Mouse (Mus musculus): ENCODE measurements around the gene Rnf123. TPM values are rescaled to one million over a fixed set of nuclear protein-coding genes. Genes with fewer than 3 reads are reported as not detected.

Rnf123 gene
- polyA plus RNA-seq, 1 experiment from 2014 or later, result 32.6 TPM

DNA sequence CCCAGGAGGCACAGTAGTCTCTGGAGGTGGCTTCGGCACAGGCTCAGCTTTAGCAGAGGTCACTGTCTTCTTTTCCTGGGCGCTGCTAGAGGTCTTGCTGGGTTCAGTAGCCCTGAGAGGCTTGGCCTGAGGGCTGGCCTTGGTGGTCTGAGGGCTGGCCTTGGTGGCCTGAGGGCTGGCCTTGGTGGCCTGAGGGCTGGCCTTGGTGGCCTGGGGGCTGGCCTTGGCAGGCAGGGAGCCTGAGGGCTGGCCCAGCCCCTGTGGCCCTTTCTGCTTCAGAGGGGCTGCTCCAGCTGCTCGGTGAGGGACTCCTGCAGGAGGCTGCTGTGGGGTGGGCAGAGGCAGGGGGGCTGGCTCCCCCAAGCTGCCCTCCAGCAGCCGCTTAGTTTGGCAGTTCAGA is 34.0 kb upstream of the Rnf123 start:
- no peaks in the 10 kb centered on the region for H3K27me3 ChIP-seq
- no peak overlapping the region for H3K4me3 ChIP-seq
- peaks cover 52% of the 10 kb centered on the region for H3K36me3 ChIP-seq (ENCODE audit: poor library complexity, severe bottlenecking)
- H3K9me3 ChIP-seq (replicated peaks), result no peaks in the 10 kb centered on the region
- 57% methylated on average over 4 of the region's 4 CpGs for WGBS
- no peak overlapping the region; the same call in 1 of the 2 replicates for H3K9ac ChIP-seq
- no peak overlapping the region for H3K27ac ChIP-seq
- no peak overlapping the region for H3K4me2 ChIP-seq
- H3K4me1 ChIP-seq, result no peaks in the 10 kb centered on the region
- ATAC-seq, result no peak

DNA sequence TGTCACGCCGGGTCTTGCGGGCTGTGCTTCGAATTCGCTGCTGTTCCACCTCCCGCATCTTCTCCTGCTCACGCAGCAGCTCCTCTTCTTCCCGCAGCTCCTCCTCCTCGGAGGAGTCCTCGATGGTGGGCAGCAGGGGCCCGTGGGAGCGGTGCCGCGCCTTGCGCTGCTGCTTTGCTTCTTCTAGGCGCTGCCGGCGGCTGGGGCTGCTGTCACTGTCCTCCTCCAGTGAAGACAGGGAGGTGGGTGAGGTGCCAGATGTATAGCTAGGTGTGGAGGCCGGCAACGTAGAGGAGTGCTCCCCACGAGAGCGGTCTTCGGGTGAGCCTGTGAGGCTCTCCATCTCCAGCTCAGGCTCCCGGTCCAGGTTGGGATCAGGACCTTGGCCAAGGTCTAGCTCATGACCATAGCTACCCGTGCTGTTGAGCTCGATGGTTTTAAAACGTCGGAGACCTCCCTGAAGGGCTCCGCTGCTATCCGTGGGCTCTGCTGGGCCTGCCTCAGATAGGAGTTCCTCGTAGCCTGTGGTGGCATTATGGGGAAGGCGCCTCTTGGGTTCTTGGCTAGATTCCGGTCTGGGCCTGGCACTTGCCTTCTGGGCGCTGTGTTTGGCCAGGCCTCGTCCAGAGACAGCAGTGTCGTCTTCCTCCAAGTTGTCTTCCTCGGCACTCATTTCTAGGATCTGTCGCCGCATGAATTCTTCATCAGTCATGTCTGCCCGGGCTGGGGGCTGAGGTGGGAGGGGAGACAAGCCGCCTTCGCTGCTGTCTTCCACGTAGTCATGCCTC is 32.3 kb upstream of the Rnf123 start:
- Histone ChIP-seq H3K9ac (no peak overlapping the region), H3K4me1 (peaks cover 12% of the 10 kb centered on the region), H3K27me3 (no peaks in the 10 kb centered on the region), H3K36me3 (ENCODE audit: poor library complexity, severe bottlenecking) (peaks cover 65% of the 10 kb centered on the region), H3K9me3 (replicated peaks) (no peaks in the 10 kb centered on the region), H3K4me3 (no peak overlapping the region), H3K27ac (no peak overlapping the region), H3K4me2 (no peak overlapping the region)
- no peak for ATAC-seq
- 77% methylated on average over 43 of the region's 43 CpGs for WGBS

DNA sequence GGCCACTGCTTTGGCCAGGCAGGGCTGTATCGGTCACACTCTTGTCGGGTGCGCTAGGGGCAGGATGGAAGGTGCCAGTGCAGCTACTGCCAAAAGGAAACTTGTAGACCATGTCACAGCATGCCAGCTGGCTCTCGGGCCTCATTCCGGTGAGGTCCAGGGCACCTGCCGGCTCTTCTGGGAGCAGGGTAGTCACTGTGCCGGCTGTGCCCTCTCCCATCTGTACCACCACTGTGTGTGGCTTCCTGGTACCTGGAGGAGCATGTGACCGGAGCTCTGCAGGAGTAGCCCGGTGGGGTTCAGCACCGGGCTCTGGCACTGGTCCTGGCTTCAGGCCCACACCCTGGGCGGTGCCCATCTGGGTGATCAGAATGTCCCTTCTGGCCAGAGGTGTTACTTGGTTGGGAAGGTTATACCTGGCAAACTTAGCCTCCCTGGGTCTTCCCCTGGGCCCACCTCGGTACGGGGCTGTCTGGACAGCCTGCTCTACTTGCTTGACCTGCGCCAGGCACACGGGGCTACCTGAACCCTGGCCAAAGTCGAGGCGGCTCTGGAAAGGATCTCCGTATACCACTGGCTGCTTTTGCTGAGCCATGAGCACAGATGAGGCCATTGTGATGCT is 29.7 kb upstream of the Rnf123 start:
- H3K9me3 ChIP-seq (replicated peaks), result no peaks in the 10 kb centered on the region
- no peaks in the 10 kb centered on the region for H3K27me3 ChIP-seq
- H3K4me1 ChIP-seq, result peaks cover 13% of the 10 kb centered on the region
- ATAC-seq, result no peak
- WGBS, result 95% methylated on average over 18 of the region's 18 CpGs
- no peak overlapping the region for H3K27ac ChIP-seq
- H3K4me2 ChIP-seq, result no peak overlapping the region
- no peak overlapping the region for H3K4me3 ChIP-seq
- H3K9ac ChIP-seq, result no peak overlapping the region
- peaks cover 74% of the 10 kb centered on the region for H3K36me3 ChIP-seq (ENCODE audit: poor library complexity, severe bottlenecking)

DNA sequence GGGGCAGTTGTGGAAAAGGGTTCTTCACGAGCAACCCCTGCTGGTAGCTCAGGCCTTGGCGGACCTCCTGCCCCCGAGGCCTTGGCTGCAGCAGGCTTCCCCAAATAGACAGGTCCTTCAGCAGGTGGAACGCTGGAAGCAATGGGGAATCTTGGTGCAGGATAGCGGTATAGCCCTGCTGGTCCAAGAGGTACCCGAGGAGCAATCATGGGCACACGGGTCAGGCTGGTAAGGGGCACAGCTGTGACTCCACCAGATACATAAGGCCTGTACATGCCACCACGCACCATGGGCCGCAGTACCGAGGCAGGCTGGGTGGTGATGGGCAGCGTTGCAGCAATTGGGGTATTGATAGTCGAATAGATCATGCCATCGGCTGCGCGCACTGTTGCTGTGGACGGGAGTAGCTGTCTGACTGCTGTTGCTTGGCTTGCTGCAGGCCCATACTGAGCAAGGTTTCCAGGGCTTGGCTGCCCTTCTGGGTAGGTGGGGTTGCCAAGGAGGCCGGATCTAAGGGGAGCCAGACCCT is 28.5 kb upstream of the Rnf123 start:
- no peak overlapping the region for H3K4me3 ChIP-seq
- ATAC-seq, result no peak
- no peaks in the 10 kb centered on the region for H3K9me3 ChIP-seq (replicated peaks)
- peaks cover 13% of the 10 kb centered on the region for H3K4me1 ChIP-seq
- no peaks in the 10 kb centered on the region for H3K27me3 ChIP-seq
- peaks cover 79% of the 10 kb centered on the region for H3K36me3 ChIP-seq (ENCODE audit: poor library complexity, severe bottlenecking)
- 79% methylated on average over 17 of the region's 17 CpGs for WGBS
- H3K4me2 ChIP-seq, result peak overlapping the region; percentile 39
- 0 out of 2 replicates have a peak overlapping the region, but pooled peaks have one; percentile 3 for H3K9ac ChIP-seq
- H3K27ac ChIP-seq, result no peak overlapping the region

DNA sequence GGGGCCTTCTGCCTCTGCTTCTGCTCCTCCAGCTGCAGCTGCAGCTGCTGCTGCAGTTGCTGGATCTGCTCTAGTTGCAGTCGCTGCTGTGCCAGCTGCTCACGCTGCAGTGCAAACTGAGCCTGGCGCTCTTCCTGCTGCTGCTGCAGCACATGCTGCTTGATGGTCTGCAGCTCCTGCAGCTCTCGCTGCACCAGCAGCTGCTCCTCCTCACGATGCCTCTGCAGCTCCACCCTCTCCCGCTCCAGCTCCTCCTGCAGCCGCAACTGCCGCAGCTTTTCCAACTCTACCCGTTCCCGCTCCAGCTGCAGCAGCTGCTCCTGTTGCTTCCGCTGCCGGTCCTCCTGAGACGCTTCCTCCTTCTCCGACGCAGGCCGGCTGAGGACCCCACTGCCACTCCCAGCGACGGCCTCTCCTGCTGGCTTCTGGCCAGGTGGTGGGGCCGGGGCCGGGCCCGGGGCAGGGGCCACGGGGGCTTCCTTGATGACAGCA is 28.0 kb upstream of the Rnf123 start:
- Histone ChIP-seq H3K9ac (0 out of 2 replicates have a peak overlapping the region, but pooled peaks have one; percentile 3), H3K36me3 (ENCODE audit: poor library complexity, severe bottlenecking) (peaks cover 79% of the 10 kb centered on the region), H3K27me3 (no peaks in the 10 kb centered on the region), H3K4me2 (peak overlapping the region; percentile 39), H3K27ac (peak overlapping the region; percentile 42; the same call in 1 of the 2 replicates), H3K9me3 (replicated peaks) (no peaks in the 10 kb centered on the region), H3K4me1 (peaks cover 13% of the 10 kb centered on the region), H3K4me3 (no peak overlapping the region; the same call in 1 of the 2 replicates)
- WGBS, result 20% methylated on average over 22 of the region's 22 CpGs
- ATAC-seq, result no peak

DNA sequence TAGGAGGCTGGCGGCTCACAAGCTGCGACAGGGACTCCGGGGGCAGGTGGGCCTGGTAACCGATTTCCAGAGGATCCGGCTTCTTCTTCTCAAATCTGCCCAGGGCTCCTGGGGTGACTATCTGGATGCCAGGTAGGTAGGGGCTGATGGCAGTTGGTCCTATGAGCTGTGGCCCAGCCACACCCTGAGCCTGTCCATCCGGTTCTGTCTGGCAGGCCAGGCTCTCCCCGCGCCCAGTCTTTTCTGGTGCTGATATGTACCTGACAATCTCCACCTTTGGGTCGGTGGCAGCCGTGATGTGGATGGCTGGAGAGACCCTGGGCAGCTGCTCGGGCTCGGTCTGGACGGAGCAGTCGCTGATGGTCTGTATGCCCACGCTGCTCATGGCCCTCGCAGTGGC is 27.0 kb upstream of the Rnf123 start:
- Histone ChIP-seq H3K4me2 (no peak overlapping the region), H3K27me3 (no peaks in the 10 kb centered on the region), H3K27ac (no peak overlapping the region), H3K9ac (no peak overlapping the region), H3K4me3 (no peak overlapping the region), H3K4me1 (peaks cover 16% of the 10 kb centered on the region), H3K36me3 (ENCODE audit: poor library complexity, severe bottlenecking) (peaks cover 78% of the 10 kb centered on the region), H3K9me3 (replicated peaks) (no peaks in the 10 kb centered on the region)
- WGBS, result 94% methylated on average over 16 of the region's 16 CpGs
- no peak for ATAC-seq

DNA sequence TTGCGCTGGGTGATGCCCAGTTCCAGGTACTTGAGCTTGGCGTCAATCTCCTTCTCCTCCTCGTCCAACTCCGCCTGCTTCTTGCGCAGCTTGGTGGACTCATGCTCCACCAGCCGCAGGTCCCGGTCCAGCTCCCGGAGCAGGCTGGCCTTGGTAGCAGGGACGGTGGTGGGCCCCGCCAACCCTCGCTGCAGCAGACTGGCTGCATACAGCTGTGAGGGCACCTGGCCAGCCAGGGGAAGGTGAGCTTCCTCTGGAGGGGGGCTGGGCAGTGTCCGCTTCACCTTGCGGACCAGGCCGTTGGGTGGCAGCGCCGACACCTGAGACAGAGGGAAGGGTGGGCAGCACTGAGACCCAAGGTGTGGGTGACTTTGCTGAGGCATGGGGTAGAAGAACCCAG is 24.7 kb upstream of the Rnf123 start:
- H3K4me2 ChIP-seq, result no peak overlapping the region
- no peak overlapping the region for H3K4me3 ChIP-seq
- H3K27me3 ChIP-seq, result no peaks in the 10 kb centered on the region
- WGBS, result 95% methylated on average over 16 of the region's 16 CpGs
- no peak overlapping the region for H3K9ac ChIP-seq
- no peaks in the 10 kb centered on the region for H3K9me3 ChIP-seq (replicated peaks)
- ATAC-seq, result no peak
- peaks cover 68% of the 10 kb centered on the region for H3K36me3 ChIP-seq (ENCODE audit: poor library complexity, severe bottlenecking)
- H3K4me1 ChIP-seq, result peaks cover 22% of the 10 kb centered on the region
- no peak overlapping the region for H3K27ac ChIP-seq

DNA sequence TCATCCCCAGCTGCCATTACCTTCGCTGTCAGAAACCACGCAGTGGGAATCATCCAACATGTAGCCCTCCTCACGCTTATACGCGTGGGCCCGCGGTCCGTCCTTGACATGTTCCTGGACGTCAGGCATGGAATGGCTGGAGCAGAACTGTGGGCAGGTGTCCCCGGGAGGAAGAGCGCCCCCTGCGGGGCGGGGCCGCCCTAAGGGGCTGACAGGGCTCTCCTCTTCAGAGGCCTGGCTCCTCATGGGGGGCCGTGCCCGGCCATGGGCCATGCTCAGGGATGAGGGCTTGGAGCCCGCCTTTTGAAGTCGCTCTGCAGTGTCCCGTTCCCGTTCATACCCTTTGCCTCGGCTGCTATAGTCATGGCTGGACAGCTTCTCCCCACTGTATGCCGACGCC is 22.9 kb upstream of the Rnf123 start:
- Histone ChIP-seq H3K4me1 (peaks cover 16% of the 10 kb centered on the region), H3K27me3 (no peaks in the 10 kb centered on the region), H3K36me3 (ENCODE audit: poor library complexity, severe bottlenecking) (peaks cover 67% of the 10 kb centered on the region), H3K9ac (no peak overlapping the region), H3K4me3 (no peak overlapping the region), H3K4me2 (no peak overlapping the region), H3K27ac (no peak overlapping the region), H3K9me3 (replicated peaks) (no peaks in the 10 kb centered on the region)
- ATAC-seq, result no peak
- 92% methylated on average over 23 of the region's 23 CpGs for WGBS

DNA sequence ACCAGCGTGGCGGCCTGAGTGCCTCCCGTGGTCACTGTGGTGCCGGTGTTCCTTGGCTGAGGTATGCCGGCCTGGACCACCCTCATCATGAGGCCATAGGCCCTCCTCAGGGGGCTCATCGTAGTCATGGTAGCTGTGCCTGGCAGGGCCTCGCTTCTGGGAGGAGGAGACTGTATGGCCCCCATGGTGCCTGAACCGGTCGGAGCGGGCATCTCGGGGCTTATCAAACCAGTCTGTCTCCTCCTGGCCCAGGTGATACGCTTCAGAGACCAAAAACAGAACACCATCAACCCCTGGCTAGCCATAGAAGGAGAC is 22.4 kb upstream of the Rnf123 start:
- no peak overlapping the region for H3K27ac ChIP-seq
- no peaks in the 10 kb centered on the region for H3K9me3 ChIP-seq (replicated peaks)
- no peak overlapping the region for H3K4me2 ChIP-seq
- H3K36me3 ChIP-seq (ENCODE audit: poor library complexity, severe bottlenecking), result peaks cover 61% of the 10 kb centered on the region
- no peak overlapping the region for H3K9ac ChIP-seq
- no peak for ATAC-seq
- 72% methylated on average over 12 of the region's 12 CpGs for WGBS
- peaks cover 10% of the 10 kb centered on the region for H3K4me1 ChIP-seq
- H3K4me3 ChIP-seq, result no peak overlapping the region
- no peaks in the 10 kb centered on the region for H3K27me3 ChIP-seq

DNA sequence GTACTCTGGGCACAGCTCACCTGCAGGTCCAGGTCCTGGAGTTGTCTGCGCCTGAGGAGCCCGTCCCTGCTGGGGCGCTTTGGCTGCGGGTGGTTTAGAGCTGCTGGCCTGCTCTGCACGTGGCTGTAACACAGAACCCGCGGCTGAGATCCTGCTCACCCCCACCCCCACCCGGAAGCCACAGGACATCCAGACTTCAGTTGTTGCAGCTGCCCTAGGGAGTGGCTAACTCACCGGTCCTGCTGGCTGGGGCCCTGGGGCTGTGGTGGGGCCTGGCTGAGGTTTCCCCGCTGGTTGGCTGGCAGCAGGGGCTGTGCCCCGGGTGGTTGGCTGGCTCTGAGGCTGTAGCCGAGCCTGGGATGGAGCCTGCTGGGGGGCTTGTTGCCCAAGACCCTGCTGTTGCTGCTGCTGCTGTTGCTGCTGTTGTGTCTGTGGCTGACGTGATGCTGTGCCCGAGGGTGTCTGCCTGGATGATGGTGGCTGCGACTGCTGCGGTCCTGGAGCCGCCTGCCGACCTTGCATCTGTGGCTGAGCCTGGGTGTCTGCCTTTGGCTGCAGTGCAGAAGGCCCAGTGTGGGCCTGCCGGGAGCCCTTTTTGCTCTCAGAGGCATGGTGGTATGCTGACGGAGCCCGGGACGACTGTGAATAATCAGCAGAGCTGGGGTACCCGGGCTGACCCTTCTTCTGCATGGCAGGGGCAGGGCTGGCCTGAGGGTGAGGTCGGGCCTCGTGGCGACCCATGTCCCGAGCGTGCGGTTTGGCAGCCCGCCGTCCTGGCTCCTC is 21.8 kb upstream of the Rnf123 start:
- peaks cover 56% of the 10 kb centered on the region for H3K36me3 ChIP-seq (ENCODE audit: poor library complexity, severe bottlenecking)
- no peak overlapping the region for H3K4me2 ChIP-seq
- no peaks in the 10 kb centered on the region for H3K27me3 ChIP-seq
- H3K4me1 ChIP-seq, result peaks cover 9% of the 10 kb centered on the region
- H3K27ac ChIP-seq, result no peak overlapping the region
- 32% methylated on average over 31 of the region's 31 CpGs for WGBS
- no peak overlapping the region for H3K4me3 ChIP-seq
- ATAC-seq, result no peak
- H3K9ac ChIP-seq, result peak overlapping the region; percentile 41
- no peaks in the 10 kb centered on the region for H3K9me3 ChIP-seq (replicated peaks)

DNA sequence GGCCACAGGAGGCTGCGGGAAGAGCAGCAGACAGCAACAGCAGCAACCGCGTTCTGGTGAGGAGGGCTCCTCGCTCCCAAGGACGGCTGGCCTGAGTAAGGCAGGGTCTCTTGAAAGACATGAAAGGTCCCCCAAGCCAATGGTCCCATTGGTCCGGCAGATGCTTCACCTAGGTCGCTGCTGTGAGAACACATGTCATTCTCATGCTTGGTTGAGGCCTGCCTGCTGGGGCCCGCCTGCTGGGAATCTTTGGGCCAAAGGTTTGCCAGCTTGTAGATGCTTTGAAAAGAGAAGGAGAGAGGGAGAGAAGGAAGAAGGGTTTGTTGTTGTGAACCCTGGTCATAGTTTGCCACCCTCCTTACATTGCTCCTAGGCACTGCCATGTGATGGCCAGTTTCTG is 16.5 kb upstream of the Rnf123 start:
- 87% methylated on average over 8 of the region's 8 CpGs for WGBS
- Histone ChIP-seq H3K9me3 (replicated peaks) (no peaks in the 10 kb centered on the region), H3K27ac (no peak overlapping the region), H3K27me3 (no peaks in the 10 kb centered on the region), H3K36me3 (ENCODE audit: poor library complexity, severe bottlenecking) (peaks cover 39% of the 10 kb centered on the region), H3K9ac (no peak overlapping the region), H3K4me2 (no peak overlapping the region), H3K4me1 (peaks cover 11% of the 10 kb centered on the region), H3K4me3 (no peak overlapping the region)
- no peak for ATAC-seq
